Mouse (Mus musculus): ENCODE results near the gene Klhl20.

Gene Klhl20

DNA sequence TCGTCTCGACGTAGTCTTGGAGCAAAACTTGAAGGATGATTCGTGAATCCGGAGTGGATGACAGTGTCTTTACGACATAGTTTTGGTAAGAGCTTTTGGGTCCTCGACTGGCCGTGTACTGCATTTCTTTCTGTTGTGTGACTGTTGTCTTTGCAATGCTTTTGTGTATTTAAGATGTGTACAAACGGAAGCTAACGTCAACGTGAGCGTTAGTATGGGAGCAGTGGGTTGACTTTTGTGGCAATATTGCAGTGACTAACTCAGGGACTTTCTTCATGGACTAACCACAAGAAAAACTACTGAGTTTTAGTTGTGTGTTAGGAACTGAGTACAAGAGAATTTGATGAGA is 60.1 kb downstream of the Klhl20 start:
- no peak for ATAC-seq (ENCODE audit: low TSS enrichment)

- peak; percentile 98 for ATAC-seq (ENCODE audit: low TSS enrichment)
Observed at GRCm38 (mm10) chr1:161070352-161071271, 60.7 kb downstream of the Klhl20 start, which contains the start of the genes Dars2 and Cenpl. Gene Dars2 (minus strand): TSS chr1:161070658. Gene Cenpl (plus strand): TSS chr1:161070713.

DNA sequence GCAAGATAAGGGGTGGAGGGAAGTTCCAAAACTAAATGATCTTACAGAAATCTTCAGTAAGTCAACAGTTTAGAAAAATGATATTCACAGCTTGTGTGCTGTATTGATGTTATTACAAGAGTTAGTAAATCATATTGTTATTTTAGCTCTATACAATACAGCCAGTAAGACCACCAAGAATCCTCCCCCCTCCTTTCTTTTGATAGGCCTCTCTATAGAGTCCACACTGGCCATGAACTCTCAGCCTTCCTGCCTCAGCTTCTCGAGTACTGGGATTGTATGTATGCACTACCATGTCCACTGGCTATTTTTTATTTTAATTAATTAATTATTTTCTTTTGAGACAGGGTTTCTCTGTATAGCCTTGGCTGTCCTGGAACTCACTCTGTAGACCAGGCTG is 68.0 kb downstream of the Klhl20 start:
- ATAC-seq (ENCODE audit: low TSS enrichment): no peak

DNA sequence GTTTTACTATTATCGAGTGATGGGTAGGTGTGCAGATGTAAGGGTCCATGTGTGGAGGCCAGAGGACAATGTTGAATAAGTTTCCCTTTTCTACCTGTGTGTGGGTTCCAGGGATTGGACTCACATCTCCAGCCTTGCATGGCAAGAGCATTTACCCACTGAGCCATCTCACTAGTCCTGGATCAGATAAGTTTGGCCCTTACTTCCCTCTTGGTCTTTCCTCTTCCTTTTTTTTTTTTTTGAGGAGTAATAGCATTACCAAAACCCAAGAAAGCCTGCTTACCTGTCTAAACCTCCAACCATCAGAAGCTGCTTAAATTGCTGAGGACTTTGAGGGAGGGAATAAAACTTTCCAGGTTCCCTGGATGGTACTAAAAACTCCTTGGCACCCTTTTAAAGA is 74.1 kb downstream of the Klhl20 start:
- ATAC-seq (ENCODE audit: low TSS enrichment): no peak

DNA sequence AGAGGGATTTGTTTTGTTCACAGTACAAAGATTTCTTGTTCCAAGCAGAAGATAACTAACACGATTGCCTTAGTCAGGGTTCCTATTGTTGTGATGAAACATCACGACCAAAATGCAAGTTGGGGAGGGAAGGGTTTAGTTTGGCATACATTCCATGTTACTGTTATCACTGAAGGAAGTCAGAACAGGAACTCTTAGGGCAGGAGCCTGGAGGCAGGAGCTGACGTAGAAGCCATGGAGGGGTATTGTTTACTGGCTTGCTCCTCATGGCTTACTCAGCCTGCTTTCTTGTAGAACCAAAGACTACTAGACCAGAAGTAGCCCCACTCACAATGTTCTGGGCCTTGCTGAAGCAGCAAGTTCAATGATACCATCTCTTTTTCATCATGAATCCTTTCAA is 84.3 kb downstream of the Klhl20 start:
- no peak for ATAC-seq (ENCODE audit: low TSS enrichment)

GRCm38 (mm10) chr1:161041261-161042020 is 89.9 kb downstream of the Klhl20 start:
- ATAC-seq (ENCODE audit: low TSS enrichment): no peak

DNA sequence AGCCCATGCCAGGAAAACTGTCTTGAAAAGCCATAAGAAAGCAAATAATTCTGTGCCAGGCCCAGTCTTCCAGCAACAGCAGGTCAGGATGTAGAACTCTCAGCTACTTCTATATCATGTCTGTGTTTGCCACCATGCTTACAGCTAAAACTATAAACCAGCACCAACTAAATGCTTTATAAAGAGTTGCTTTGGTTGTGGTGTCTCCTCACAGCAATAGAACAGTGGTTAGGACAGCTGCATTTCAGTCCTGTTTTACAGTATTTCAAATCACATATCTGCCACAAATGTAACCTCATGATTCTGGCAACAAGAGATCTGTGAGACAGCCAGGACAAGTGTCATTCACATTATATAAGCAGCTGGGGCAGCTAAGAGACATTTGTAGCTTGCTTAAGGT is 90.5 kb downstream of the Klhl20 start:
- no peak for ATAC-seq (ENCODE audit: low TSS enrichment)

GRCm38 (mm10) chr1:161040426-161040770 is 90.9 kb downstream of the Klhl20 start:
- ATAC-seq (ENCODE audit: low TSS enrichment): no peak

GRCm38 (mm10) chr1:161039741-161040425 is 91.4 kb downstream of the Klhl20 start:
- ATAC-seq (ENCODE audit: low TSS enrichment): no peak

DNA sequence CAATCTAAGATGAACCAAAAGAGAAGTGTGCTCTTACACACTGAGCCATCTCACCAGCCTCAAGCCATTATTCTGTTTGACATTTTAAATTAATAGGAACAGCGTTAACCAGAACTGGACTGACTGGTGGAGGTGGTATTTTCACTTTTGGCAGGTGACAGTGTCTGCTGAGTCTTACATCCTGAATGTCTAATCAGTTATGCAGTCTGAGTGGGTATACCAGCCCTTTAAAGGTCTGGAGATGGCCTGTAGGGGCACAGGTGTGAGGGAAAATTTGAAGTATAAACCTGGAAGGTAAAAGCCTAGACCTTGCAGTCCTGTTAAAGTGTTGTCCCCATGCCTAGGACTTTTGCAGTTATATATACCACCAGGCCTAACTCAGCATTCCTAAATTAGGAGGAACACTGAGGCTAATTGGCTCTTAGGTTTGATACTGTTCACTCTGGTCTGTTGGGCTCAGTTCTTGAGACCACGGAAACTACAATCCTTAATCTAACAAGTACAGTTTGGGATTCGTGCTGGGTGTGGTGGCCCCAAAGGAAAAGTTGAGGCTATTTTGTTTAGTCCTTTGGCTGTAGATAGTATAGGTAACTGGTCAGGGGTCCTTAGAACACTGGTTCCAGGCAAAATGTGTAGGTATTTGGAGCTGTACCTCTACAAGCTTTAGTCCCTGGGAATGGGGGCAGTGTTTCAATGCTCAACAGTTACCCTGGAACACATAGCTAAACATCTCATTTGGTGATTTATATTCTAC is 92.2 kb downstream of the Klhl20 start:
- no peak for ATAC-seq (ENCODE audit: low TSS enrichment)

All from frontal cortex, adult (tissue).